Mouse (Mus musculus) embryonic facial prominence, embryonic 14.5 days (tissue): ENCODE results near the gene Doxl2. TPM values are rescaled to one million over a fixed set of nuclear protein-coding genes. Genes with fewer than 3 reads are reported as not detected.

Source experiments
- polyA plus RNA-seq: library from polyadenylated mRNA; unstranded; fragments of >200 nt; fragmentation: Nextera tagmentation; extraction: Ambion mirVana; gene quantifications from 2 replicates; pipeline ENCODE4 v1.2.1, GENCODE M21; 2014

Gene Doxl2
- polyA plus RNA-seq, 1 experiment from 2014 or later: not detected

Other genes with a start within 250 kb of the Doxl2 start
- gene Gimap1, start 235.9 kb upstream of the Doxl2 start, polyA plus RNA-seq: 10.5 and 12.7 TPM in 2 replicates
- 5.2 and 5.3 TPM in 2 replicates for gene Gimap5, start 228.8 kb upstream of the Doxl2 start, polyA plus RNA-seq
- not detected in 2 replicates for gene Gimap3, start 204.1 kb upstream of the Doxl2 start, polyA plus RNA-seq
- gene Tmem176a, start 134.0 kb upstream of the Doxl2 start, polyA plus RNA-seq: 92.7 and 101 TPM in 2 replicates
- gene Tmem176b, start 133.5 kb upstream of the Doxl2 start, polyA plus RNA-seq: 244 and 254 TPM in 2 replicates
- 0.08 TPM in 1 of 2 replicates, not detected in the other for gene Aoc1, start 102.1 kb upstream of the Doxl2 start, polyA plus RNA-seq
- gene 1600015I10Rik, start 45.1 kb upstream of the Doxl2 start, polyA plus RNA-seq: not detected in 2 replicates
- gene Svs1, start 11.9 kb downstream of the Doxl2 start, polyA plus RNA-seq: not detected in 2 replicates
- gene Gpnmb, start 61.6 kb downstream of the Doxl2 start, polyA plus RNA-seq: 1.2 and 1.6 TPM in 2 replicates
- 69.8 and 72.1 TPM in 2 replicates for gene Malsu1, start 98.8 kb downstream of the Doxl2 start, polyA plus RNA-seq
- 49.4 and 61.6 TPM in 2 replicates for gene Igf2bp3, start 240.0 kb downstream of the Doxl2 start, polyA plus RNA-seq